Mouse (Mus musculus) heart, embryonic 11.5 days (tissue): ENCODE results near the gene Skp2. TPM values are rescaled to one million over a fixed set of nuclear protein-coding genes. Genes with fewer than 3 reads are reported as not detected.

Experiments used
- ATAC-seq: fragments of 200-750 bp; cut with Nextera tagmentation; replicated peaks from 2 replicates; pipeline ENCODE4 v1.8.0; 2017; ENCODE audit warnings: moderate library complexity; ENCODE audit not compliant: insufficient number of reproducible peaks, low FRiP score, low TSS enrichment
- H3K27ac ChIP-seq: fragments of 300-500 bp; sonication (generic); 2 replicates; pipeline ENCODE4 v1.5.1; 2014; ENCODE audit warnings: mild to moderate bottlenecking, low read depth, low read length
- H3K27me3 ChIP-seq: fragments of 300-500 bp; sonication (generic); 2 replicates; pipeline ENCODE4 v1.6.1; 2014; ENCODE audit warnings: mild to moderate bottlenecking, low read length, mixed read lengths; ENCODE audit not compliant: control insufficient read depth, insufficient read depth
- H3K36me3 ChIP-seq: fragments of 300-500 bp; sonication (generic); 2 replicates; pipeline ENCODE4 v1.6.1; 2014; ENCODE audit warnings: mild to moderate bottlenecking, low read length, moderate library complexity, mixed read lengths; ENCODE audit not compliant: control insufficient read depth, insufficient read depth
- H3K4me1 ChIP-seq: fragments of 300-500 bp; sonication (generic); 2 replicates; pipeline ENCODE4 v1.6.1; 2014; ENCODE audit warnings: low read length; ENCODE audit not compliant: control insufficient read depth, insufficient read depth
- H3K4me2 ChIP-seq: fragments of 300-500 bp; sonication (generic); 2 replicates; pipeline ENCODE4 v1.6.1; 2014; ENCODE audit warnings: mild to moderate bottlenecking, moderate library complexity
- H3K4me3 ChIP-seq: fragments of 300-500 bp; sonication (generic); 2 replicates; pipeline ENCODE4 v1.5.1; 2014; ENCODE audit warnings: low read depth, low read length
- H3K9ac ChIP-seq: fragments of 300-500 bp; sonication (generic); 2 replicates; pipeline ENCODE4 v1.6.1; 2014; ENCODE audit warnings: mild to moderate bottlenecking, low read depth, low read length, moderate library complexity
- H3K9me3 ChIP-seq: fragments of 300-500 bp; sonication (generic); replicated peaks from 2 replicates; pipeline ENCODE4 v1.6.1; 2016; ENCODE audit warnings: low read length; ENCODE audit not compliant: control insufficient read depth
- WGBS: fragments of 180-500 bp; shearing (Covaris S2); extraction: QIAGEN DNeasy Blood & Tissue Kit; methylation state at CpG from one replicate; pipeline ENCODE4 v1.1.7; 2014; ENCODE audit not compliant: insufficient replicate concordance; 5-methylcytosine and 5-hydroxymethylcytosine counted together
- polyA plus RNA-seq: library from polyadenylated mRNA; unstranded; fragments of >200 nt; fragmentation: Nextera tagmentation; extraction: Ambion mirVana; gene quantifications from 2 replicates; pipeline ENCODE4 v1.2.1, GENCODE M21; 2014

Gene Skp2
- polyA plus RNA-seq, 1 experiment from 2014 or later, result 53.3 TPM

DNA sequence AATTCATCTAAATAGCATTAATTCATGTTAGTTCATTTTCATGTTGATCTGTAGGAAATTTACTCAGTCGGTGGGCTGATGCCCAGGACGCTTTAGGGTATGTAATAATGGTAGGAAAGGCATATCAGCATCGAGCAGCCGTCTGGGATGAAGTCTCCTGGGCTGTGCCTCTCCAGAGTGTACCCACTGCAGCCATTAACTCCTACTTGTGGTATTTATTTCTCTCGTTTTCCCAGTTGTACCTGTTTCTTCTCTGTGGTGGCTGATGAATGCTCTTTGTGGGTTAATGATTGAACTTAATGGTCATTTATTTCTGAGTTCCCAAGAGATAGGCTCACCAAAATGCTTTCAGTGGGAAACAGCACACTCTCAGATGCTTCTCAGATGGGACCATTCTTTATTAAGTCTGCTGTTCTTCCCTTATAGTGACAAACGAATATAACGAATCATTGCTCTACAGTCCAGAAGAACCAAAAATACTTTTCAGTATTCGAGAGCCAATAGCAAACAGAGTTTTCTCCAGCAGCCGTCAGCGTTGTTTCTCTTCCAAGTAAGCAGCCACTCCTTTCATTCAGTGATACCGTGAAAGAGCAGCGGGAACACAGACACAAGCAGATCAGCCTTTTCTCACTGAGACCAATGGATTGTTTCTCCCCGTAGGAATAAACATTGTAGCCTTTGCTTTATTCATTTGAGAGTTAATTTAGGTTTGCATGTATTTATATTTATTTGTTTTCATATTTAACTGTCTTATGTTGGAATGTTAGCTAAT is 48.7 kb downstream of the Skp2 start:
- no peak for ATAC-seq
- Histone ChIP-seq H3K4me3 (no peak overlapping the region), H3K36me3 (peaks cover 12% of the 10 kb centered on the region; the same call in 1 of the 2 replicates)

DNA sequence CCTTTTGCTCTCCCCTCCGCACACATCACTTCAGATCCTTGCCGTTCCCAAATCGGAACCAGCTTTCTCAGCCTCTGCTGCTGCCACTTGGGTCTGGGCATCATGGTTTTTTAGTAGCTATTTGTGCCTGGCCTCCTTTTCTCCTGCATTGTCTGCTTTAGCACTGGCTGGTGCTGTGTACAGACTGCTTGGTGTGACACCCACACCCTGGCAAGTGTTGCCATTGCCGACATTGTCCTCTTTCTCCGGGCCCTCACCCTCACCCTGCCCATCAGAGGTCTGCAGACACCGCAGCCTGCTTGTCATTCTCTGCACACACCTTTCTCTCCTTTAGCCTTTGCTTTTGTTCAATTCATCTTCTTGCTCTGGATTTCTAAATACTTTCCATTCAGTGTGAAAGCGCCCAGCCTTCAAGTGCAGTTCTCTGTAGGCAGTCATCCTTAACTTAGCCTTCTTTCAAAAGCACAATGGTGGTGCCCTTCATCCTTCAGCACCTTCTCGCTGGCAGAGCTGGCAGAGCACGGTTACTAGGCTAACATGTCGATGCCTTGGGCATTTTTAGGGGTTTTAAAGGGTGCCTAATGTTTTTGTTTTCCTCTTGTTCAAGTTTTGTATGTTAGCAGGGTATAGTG is 54.7 kb downstream of the Skp2 start:
- WGBS, result 96% methylated on average over 10 of the region's 10 CpGs
- Histone ChIP-seq H3K36me3 (peaks cover 14% of the 10 kb centered on the region), H3K4me1 (peaks cover 10% of the 10 kb centered on the region), H3K27me3 (no peaks in the 10 kb centered on the region), H3K27ac (no peak overlapping the region), H3K9ac (no peak overlapping the region), H3K4me3 (no peak overlapping the region), H3K9me3 (no peaks in the 10 kb centered on the region), H3K4me2 (no peak overlapping the region)
- no peak for ATAC-seq

More for the DNA sequence above, 48.7 kb downstream of the Skp2 start:
- 88% methylated on average over 13 of the region's 13 CpGs for WGBS
- Histone ChIP-seq H3K4me1 (no peaks in the 10 kb centered on the region), H3K4me2 (no peak overlapping the region), H3K9ac (no peak overlapping the region), H3K9me3 (no peaks in the 10 kb centered on the region), H3K27me3 (no peaks in the 10 kb centered on the region), H3K27ac (no peak overlapping the region)

DNA sequence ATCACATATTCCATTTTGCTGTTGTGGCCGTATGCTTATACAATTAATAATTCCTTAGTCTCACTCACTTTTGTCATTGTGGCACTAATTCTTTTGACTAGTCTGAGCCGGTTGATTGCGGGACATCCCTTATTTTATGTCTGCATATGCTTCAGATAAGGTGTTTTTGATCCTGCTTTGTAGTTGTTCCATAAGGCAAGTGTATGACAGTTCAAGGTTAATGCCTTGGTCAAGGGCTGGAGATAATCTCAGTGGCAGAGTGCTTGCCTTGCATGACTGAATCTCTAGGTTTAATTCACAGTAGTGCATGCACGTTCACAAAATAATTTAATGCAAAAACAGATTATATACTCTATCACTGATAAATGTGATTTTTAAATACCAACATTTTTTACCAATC is 58.4 kb downstream of the Skp2 start:
- Histone ChIP-seq H3K27me3 (no peaks in the 10 kb centered on the region), H3K27ac (no peak overlapping the region), H3K4me3 (no peak overlapping the region), H3K4me1 (peaks cover 19% of the 10 kb centered on the region), H3K36me3 (peaks cover 12% of the 10 kb centered on the region), H3K9ac (no peak overlapping the region), H3K4me2 (no peak overlapping the region), H3K9me3 (no peaks in the 10 kb centered on the region)
- WGBS, result 74% methylated on average over 4 of the region's 4 CpGs
- ATAC-seq, result no peak

DNA sequence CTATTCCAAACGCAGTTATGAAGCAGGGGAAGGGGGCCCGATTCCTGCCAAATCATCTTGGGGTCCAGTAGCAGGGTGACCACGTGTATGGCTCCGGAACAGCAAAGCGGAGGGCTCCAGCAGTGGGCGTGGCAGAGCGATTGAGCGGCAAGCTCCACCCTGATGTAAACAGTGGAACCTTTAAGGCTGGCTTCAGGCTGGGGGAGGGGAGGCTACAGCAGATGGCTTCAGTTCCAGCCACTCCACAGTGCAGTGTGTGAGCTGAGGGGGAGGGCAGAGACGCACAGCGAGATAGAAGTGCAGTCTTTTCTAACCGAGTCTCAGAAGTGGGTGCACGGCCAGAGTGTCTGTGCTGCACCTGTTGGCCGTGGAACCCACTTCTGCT is 60.9 kb downstream of the Skp2 start:
- Histone ChIP-seq H3K27ac (peak overlapping the region; percentile 47; the same call in 1 of the 2 replicates), H3K4me1 (peaks cover 22% of the 10 kb centered on the region), H3K9me3 (no peaks in the 10 kb centered on the region), H3K4me3 (no peak overlapping the region), H3K9ac (no peak overlapping the region), H3K4me2 (peak overlapping the region; percentile 37), H3K36me3 (peaks cover 3% of the 10 kb centered on the region; the same call in 1 of the 2 replicates), H3K27me3 (no peaks in the 10 kb centered on the region)
- ATAC-seq, result peak; percentile 88
- WGBS, result 11% methylated on average over 13 of the region's 13 CpGs

DNA sequence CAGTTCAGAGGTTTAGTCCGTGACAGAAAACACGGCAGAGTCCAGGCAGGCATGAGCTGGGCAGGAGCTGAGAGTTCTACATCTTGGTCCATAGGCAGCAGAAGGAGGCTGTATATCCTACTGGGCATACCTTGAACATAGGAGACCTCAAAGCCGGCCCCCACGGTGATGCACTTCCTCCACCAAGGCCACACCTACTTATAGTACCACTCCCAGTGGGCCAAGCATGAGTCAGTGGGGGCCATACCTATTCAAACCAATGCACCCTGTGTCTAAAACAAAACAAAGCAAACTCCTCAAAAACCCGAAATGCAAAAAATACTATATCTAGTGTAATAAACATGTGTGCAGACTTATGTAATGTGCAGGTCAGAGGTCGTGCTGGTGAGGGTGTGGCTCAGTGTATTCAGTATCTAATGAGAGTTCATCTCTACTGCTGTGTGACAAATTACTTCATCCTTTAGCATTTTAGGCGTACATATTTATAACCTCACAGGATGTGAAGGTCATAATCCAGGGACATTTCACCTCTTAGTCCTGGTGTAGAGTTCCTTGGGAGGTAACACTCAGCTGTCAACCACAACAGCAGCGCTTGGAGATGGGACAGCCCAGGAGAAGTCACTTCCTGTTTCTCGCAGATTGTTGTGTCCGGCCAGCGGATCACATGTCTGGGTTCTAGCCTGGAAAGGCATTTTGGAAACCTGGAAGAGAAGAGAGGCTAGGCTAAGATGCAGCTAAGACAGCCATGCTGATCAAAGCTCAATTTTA is 61.4 kb downstream of the Skp2 start:
- Histone ChIP-seq H3K4me1 (peaks cover 23% of the 10 kb centered on the region), H3K4me2 (peak overlapping the region; percentile 37), H3K9me3 (no peaks in the 10 kb centered on the region), H3K4me3 (no peak overlapping the region), H3K36me3 (peaks cover 3% of the 10 kb centered on the region; the same call in 1 of the 2 replicates), H3K27ac (peak overlapping the region; percentile 47; the same call in 1 of the 2 replicates), H3K27me3 (no peaks in the 10 kb centered on the region), H3K9ac (no peak overlapping the region)
- ATAC-seq, result peak; percentile 20; the same call in 1 of the 2 replicates
- 61% methylated on average over 11 of the region's 11 CpGs for WGBS

DNA sequence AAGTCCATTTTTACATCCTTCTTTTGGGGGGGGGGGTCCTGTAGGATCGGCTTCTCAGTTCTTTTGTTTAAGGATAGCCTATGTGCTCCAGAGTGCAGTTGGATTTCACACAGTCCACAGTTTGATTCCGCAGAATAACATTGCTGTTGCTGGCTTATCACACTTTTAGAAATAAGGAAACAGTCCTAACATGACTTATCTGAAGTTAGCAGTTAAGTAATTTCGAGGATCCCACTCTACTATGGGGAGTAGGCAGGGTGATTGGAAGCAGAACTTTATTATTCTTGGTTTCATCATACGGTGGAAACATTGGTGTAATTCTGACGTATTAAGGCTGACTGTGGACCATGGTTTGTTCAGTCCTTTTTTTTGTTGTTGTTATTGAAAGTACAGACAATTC is 64.6 kb downstream of the Skp2 start:
- Histone ChIP-seq H3K9me3 (no peaks in the 10 kb centered on the region), H3K27ac (no peak overlapping the region), H3K4me2 (no peak overlapping the region), H3K36me3 (peaks cover 9% of the 10 kb centered on the region), H3K4me3 (no peak overlapping the region), H3K4me1 (peaks cover 35% of the 10 kb centered on the region), H3K9ac (no peak overlapping the region), H3K27me3 (no peaks in the 10 kb centered on the region)
- ATAC-seq, result no peak
- 76% methylated on average over 5 of the region's 5 CpGs for WGBS

DNA sequence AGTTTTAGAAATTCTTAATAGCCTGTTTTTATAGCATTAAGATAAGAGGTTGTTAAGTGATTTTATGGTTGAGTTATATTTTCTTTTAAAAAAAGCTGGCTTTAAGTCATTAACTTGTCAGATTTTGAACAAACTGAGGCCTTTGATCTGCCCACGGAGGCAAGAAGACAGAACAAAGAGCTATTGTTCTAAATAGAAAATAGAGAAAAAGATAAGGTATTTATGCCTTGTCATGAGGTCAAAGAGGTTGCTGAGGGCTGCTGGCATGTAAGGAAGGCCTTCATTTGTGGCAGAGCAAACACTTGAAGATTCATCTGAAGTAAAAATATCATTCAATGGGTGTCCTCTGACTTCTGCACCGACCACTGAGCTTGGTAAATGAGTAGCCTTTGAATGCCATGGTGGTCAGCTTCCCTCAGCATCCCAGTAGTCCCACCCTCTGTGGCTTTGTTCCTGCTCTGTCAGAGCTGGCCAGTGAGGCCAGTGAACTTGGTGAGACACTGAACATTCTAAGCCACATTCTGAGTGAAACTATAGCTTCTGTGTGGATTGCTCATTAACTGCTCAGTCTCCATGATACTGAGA is 66.0 kb downstream of the Skp2 start:
- Histone ChIP-seq H3K4me2 (no peak overlapping the region), H3K36me3 (peaks cover 9% of the 10 kb centered on the region), H3K27me3 (no peaks in the 10 kb centered on the region), H3K9me3 (no peaks in the 10 kb centered on the region), H3K4me1 (peaks cover 28% of the 10 kb centered on the region), H3K9ac (no peak overlapping the region), H3K4me3 (no peak overlapping the region), H3K27ac (no peak overlapping the region)
- 57% methylated on average over 2 of the region's 2 CpGs for WGBS
- no peak for ATAC-seq

DNA sequence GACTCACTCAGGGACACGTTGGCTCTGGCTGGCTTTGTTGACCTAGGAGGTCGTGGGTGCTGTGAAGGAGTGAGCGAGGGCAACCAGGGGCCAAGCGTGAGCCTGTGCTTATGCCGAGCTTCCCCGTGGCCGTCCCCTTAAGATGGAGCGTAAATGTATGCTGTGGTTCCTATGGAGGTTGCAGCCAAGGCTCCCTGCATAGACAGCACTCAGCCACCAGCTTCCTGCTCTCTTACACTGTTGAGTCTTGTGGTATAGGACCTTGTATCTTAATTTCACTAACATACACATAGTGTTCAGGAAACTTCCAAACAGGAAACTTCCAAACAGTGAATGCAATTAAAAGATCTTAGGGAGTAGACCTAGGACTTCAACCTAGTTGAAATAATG is 66.5 kb downstream of the Skp2 start:
- ATAC-seq, result no peak

More for the DNA sequence above, 66.5 kb downstream of the Skp2 start:
- H3K27ac ChIP-seq, result no peak overlapping the region
- 81% methylated on average over 8 of the region's 8 CpGs for WGBS
- no peaks in the 10 kb centered on the region for H3K27me3 ChIP-seq
- H3K9me3 ChIP-seq, result no peaks in the 10 kb centered on the region
- H3K9ac ChIP-seq, result no peak overlapping the region
- H3K4me3 ChIP-seq, result no peak overlapping the region
- H3K36me3 ChIP-seq, result peaks cover 9% of the 10 kb centered on the region
- H3K4me1 ChIP-seq, result peaks cover 28% of the 10 kb centered on the region
- no peak overlapping the region for H3K4me2 ChIP-seq
